Mouse (Mus musculus) midbrain, embryonic 12.5 days (tissue): Measurements from ENCODE around the gene Slc17a7. TPM values are rescaled to one million over a fixed set of nuclear protein-coding genes. Genes with fewer than 3 reads are reported as not detected.

Experiments
- ATAC-seq: fragments of 200-750 bp; cut with Nextera tagmentation; 2 replicates; pipeline ENCODE4 v1.8.0; 2017; ENCODE audit warnings: low read depth, moderate TSS enrichment, moderate library complexity; ENCODE audit not compliant: low FRiP score
- H3K27ac ChIP-seq: fragments of 300-500 bp; sonication (generic); replicated peaks from 2 replicates; pipeline ENCODE4 v1.5.1; 2016; ENCODE audit warnings: mild to moderate bottlenecking
- H3K27me3 ChIP-seq: fragments of 300-500 bp; sonication (generic); 2 replicates; pipeline ENCODE4 v1.6.1; 2016; ENCODE audit warnings: mild to moderate bottlenecking
- H3K36me3 ChIP-seq: fragments of 300-500 bp; sonication (generic); 2 replicates; pipeline ENCODE4 v1.6.1; 2016
- H3K4me1 ChIP-seq: fragments of 300-500 bp; sonication (generic); 2 replicates; pipeline ENCODE4 v1.6.1; 2016
- H3K4me2 ChIP-seq: fragments of 300-500 bp; sonication (generic); replicated peaks from 2 replicates; pipeline ENCODE4 v1.6.1; 2016; ENCODE audit warnings: mild to moderate bottlenecking, moderate library complexity
- H3K4me3 ChIP-seq: fragments of 300-500 bp; sonication (generic); 2 replicates; pipeline ENCODE4 v1.5.1; 2016; ENCODE audit warnings: mild to moderate bottlenecking
- H3K9ac ChIP-seq: fragments of 300-500 bp; sonication (generic); replicated peaks from 2 replicates; pipeline ENCODE4 v1.6.1; 2016; ENCODE audit warnings: mild to moderate bottlenecking, moderate library complexity
- H3K9me3 ChIP-seq: fragments of 300-500 bp; sonication (generic); 2 replicates; pipeline ENCODE4 v1.6.1; 2016; ENCODE audit warnings: mild to moderate bottlenecking
- WGBS: fragments of 180-500 bp; shearing (Covaris S2); methylation state at CpG from one replicate; pipeline ENCODE4 v1.1.7; 2016; 5-methylcytosine and 5-hydroxymethylcytosine counted together
- polyA plus RNA-seq: library from polyadenylated mRNA; unstranded; fragments of >200 nt; fragmentation: Nextera tagmentation; extraction: Ambion mirVana; gene quantifications from 2 replicates; pipeline ENCODE4 v1.2.1, GENCODE M21; 2016

Gene Slc17a7
- polyA plus RNA-seq, 1 experiment from 2014 or later = 0.61 TPM

- peak overlapping the region; percentile 76 for H3K4me2 ChIP-seq
Observed at GRCm38 (mm10) chr7:45135370-45135769, 28.4 kb upstream of the Slc17a7 start.

GRCm38 (mm10) chr7:45135993-45136567 lies 27.7 kb upstream of the Slc17a7 start, which contains the start of the genes Gm45713 and Flt3l:
Gene Gm45713, minus strand, starts transcription at chr7:45136231.
Gene Flt3l, minus strand, starts transcription at chr7:45136432.
- Histone ChIP-seq H3K27me3 (peaks cover 34% of the 10 kb centered on the region), H3K36me3 (no peaks in the 10 kb centered on the region), H3K27ac (no peak within 1 kb of the TSS), H3K4me3 (peak within 1 kb of the TSS; percentile 50), H3K4me2 (peak within 1 kb of the TSS; percentile 76), H3K9ac (peak within 1 kb of the TSS; percentile 59), H3K4me1 (peaks cover 10% of the 10 kb centered on the region; the same call in 1 of the 2 replicates), H3K9me3 (0 out of 2 replicates have a peak, but pooled peaks cover 2% of the 10 kb centered on the region)
- 4% methylated on average over 29 of the region's 29 CpGs for WGBS
- ATAC-seq = peak; percentile 68

More at GRCm38 (mm10) chr7:45135370-45135769, 28.4 kb upstream of the Slc17a7 start:
- WGBS = 82% methylated on average over 3 of the region's 3 CpGs
- Histone ChIP-seq H3K4me1 (peaks cover 10% of the 10 kb centered on the region; the same call in 1 of the 2 replicates), H3K27ac (no peak overlapping the region), H3K9ac (no peak overlapping the region), H3K36me3 (no peaks in the 10 kb centered on the region), H3K9me3 (0 out of 2 replicates have a peak, but pooled peaks cover 2% of the 10 kb centered on the region), H3K27me3 (peaks cover 34% of the 10 kb centered on the region), H3K4me3 (0 out of 2 replicates have a peak overlapping the region, but pooled peaks have one; percentile 50)
- ATAC-seq = no peak

GRCm38 (mm10) chr7:45137171-45138006 lies 26.4 kb upstream of the Slc17a7 start:
- Histone ChIP-seq H3K27ac (no peak overlapping the region), H3K4me2 (no peak overlapping the region), H3K4me1 (peaks cover 10% of the 10 kb centered on the region; the same call in 1 of the 2 replicates), H3K4me3 (no peak overlapping the region), H3K27me3 (peaks cover 34% of the 10 kb centered on the region), H3K36me3 (peaks cover 13% of the 10 kb centered on the region), H3K9ac (no peak overlapping the region), H3K9me3 (0 out of 2 replicates have a peak, but pooled peaks cover 2% of the 10 kb centered on the region)
- ATAC-seq = no peak
- WGBS = 89% methylated on average over 12 of the region's 12 CpGs

GRCm38 (mm10) chr7:45138403-45138802 lies 25.3 kb upstream of the Slc17a7 start:
- Histone ChIP-seq H3K4me1 (peaks cover 10% of the 10 kb centered on the region; the same call in 1 of the 2 replicates), H3K27ac (no peak overlapping the region), H3K4me3 (no peak overlapping the region), H3K4me2 (no peak overlapping the region), H3K27me3 (peaks cover 34% of the 10 kb centered on the region), H3K36me3 (peaks cover 22% of the 10 kb centered on the region), H3K9ac (no peak overlapping the region), H3K9me3 (no peaks in the 10 kb centered on the region)
- no peak for ATAC-seq
- WGBS = 85% methylated on average over 1 of the region's 1 CpGs

GRCm38 (mm10) chr7:45139904-45140723 lies 23.6 kb upstream of the Slc17a7 start:
- no peak overlapping the region for H3K27ac ChIP-seq
- no peaks in the 10 kb centered on the region for H3K9me3 ChIP-seq
- no peak overlapping the region for H3K9ac ChIP-seq
- no peak overlapping the region for H3K4me3 ChIP-seq
- peaks cover 39% of the 10 kb centered on the region for H3K36me3 ChIP-seq
- H3K4me1 ChIP-seq = peaks cover 10% of the 10 kb centered on the region; the same call in 1 of the 2 replicates
- no peak for ATAC-seq
- 86% methylated on average over 8 of the region's 8 CpGs for WGBS
- H3K4me2 ChIP-seq = no peak overlapping the region
- H3K27me3 ChIP-seq = peaks cover 20% of the 10 kb centered on the region

GRCm38 (mm10) chr7:45141319-45141718 lies 22.4 kb upstream of the Slc17a7 start:
- Histone ChIP-seq H3K4me3 (no peak overlapping the region), H3K27me3 (peaks cover 9% of the 10 kb centered on the region), H3K36me3 (peaks cover 48% of the 10 kb centered on the region), H3K9me3 (no peaks in the 10 kb centered on the region), H3K4me1 (0 out of 2 replicates have a peak, but pooled peaks cover 2% of the 10 kb centered on the region), H3K27ac (no peak overlapping the region), H3K9ac (no peak overlapping the region; the same call in 1 of the 2 replicates), H3K4me2 (no peak overlapping the region)
- WGBS = 85% methylated on average over 3 of the region's 3 CpGs
- ATAC-seq = no peak

- H3K4me1 ChIP-seq = no peaks in the 10 kb centered on the region
- no peak for ATAC-seq
- H3K4me3 ChIP-seq = no peak overlapping the region
- peaks cover 48% of the 10 kb centered on the region for H3K36me3 ChIP-seq
- H3K9ac ChIP-seq = no peak overlapping the region
- peaks cover 8% of the 10 kb centered on the region for H3K27me3 ChIP-seq
- H3K27ac ChIP-seq = no peak overlapping the region
- no peaks in the 10 kb centered on the region for H3K9me3 ChIP-seq
- no peak overlapping the region for H3K4me2 ChIP-seq
- WGBS = 86% methylated on average over 5 of the region's 5 CpGs
Observed at GRCm38 (mm10) chr7:45141914-45142313, 21.8 kb upstream of the Slc17a7 start.

GRCm38 (mm10) chr7:45144368-45145174 lies 19.2 kb upstream of the Slc17a7 start:
- Histone ChIP-seq H3K9ac (no peak overlapping the region), H3K9me3 (no peaks in the 10 kb centered on the region), H3K4me3 (no peak overlapping the region), H3K4me2 (no peak overlapping the region), H3K4me1 (peaks cover 1% of the 10 kb centered on the region; the same call in 1 of the 2 replicates), H3K27ac (no peak overlapping the region), H3K27me3 (no peaks in the 10 kb centered on the region), H3K36me3 (peaks cover 48% of the 10 kb centered on the region)
- whole genome bisulfite sequencing = 90% methylated on average over 13 of the region's 13 CpGs
- no peak for ATAC-seq

GRCm38 (mm10) chr7:45145460-45145859 lies 18.3 kb upstream of the Slc17a7 start:
- 0 out of 2 replicates have a peak overlapping the region, but pooled peaks have one; percentile 7 for H3K9ac ChIP-seq
- H3K27me3 ChIP-seq = no peaks in the 10 kb centered on the region
- H3K27ac ChIP-seq = no peak overlapping the region
- H3K4me3 ChIP-seq = no peak overlapping the region
- H3K9me3 ChIP-seq = no peaks in the 10 kb centered on the region
- peaks cover 4% of the 10 kb centered on the region; the same call in 1 of the 2 replicates for H3K4me1 ChIP-seq
- peaks cover 48% of the 10 kb centered on the region for H3K36me3 ChIP-seq
- no peak for ATAC-seq
- H3K4me2 ChIP-seq = no peak overlapping the region
- WGBS = 96% methylated on average over 8 of the region's 8 CpGs

GRCm38 (mm10) chr7:45147267-45147666 lies 16.5 kb upstream of the Slc17a7 start:
- H3K27me3 ChIP-seq = no peaks in the 10 kb centered on the region
- no peak overlapping the region for H3K4me2 ChIP-seq
- no peak overlapping the region for H3K9ac ChIP-seq
- peaks cover 9% of the 10 kb centered on the region; the same call in 1 of the 2 replicates for H3K4me1 ChIP-seq
- H3K27ac ChIP-seq = no peak overlapping the region
- H3K36me3 ChIP-seq = peaks cover 36% of the 10 kb centered on the region
- ATAC-seq = no peak
- H3K9me3 ChIP-seq = no peaks in the 10 kb centered on the region
- no peak overlapping the region for H3K4me3 ChIP-seq
- WGBS = 95% methylated on average over 11 of the region's 11 CpGs

GRCm38 (mm10) chr7:45147899-45148298 lies 15.8 kb upstream of the Slc17a7 start:
- WGBS = 94% methylated on average over 11 of the region's 11 CpGs
- no peak overlapping the region for H3K9ac ChIP-seq
- no peaks in the 10 kb centered on the region for H3K27me3 ChIP-seq
- H3K4me1 ChIP-seq = peaks cover 9% of the 10 kb centered on the region; the same call in 1 of the 2 replicates
- no peak overlapping the region for H3K4me2 ChIP-seq
- H3K4me3 ChIP-seq = no peak overlapping the region
- no peak overlapping the region for H3K27ac ChIP-seq
- H3K36me3 ChIP-seq = peaks cover 30% of the 10 kb centered on the region
- no peaks in the 10 kb centered on the region for H3K9me3 ChIP-seq
- no peak for ATAC-seq
